Mouse (Mus musculus): ENCODE results near the gene Rbm14. TPM values are rescaled to one million over a fixed set of nuclear protein-coding genes. Genes with fewer than 3 reads are reported as not detected.
A peak's percentile ranks its signal among the peaks of the same experiment; 100 is the strongest.

Rbm14 gene
- polyA plus RNA-seq, 1 experiment from 2014 or later: 59.8 TPM

- ATAC-seq (ENCODE audit: insufficient number of reproducible peaks, low FRiP score): no peak
- Histone ChIP-seq H3K4me3 (no peak overlapping the region), H3K27ac (ENCODE audit: poor library complexity, severe bottlenecking) (no peak overlapping the region), H3K9ac (no peak overlapping the region), H3K4me1 (replicated peaks) (peaks cover 15% of the 10 kb centered on the region), H3K4me2 (no peak overlapping the region), H3K9me3 (replicated peaks) (no peaks in the 10 kb centered on the region), H3K36me3 (peaks cover 4% of the 10 kb centered on the region), H3K27me3 (replicated peaks) (peaks cover 36% of the 10 kb centered on the region)
- 76% methylated on average over 9 of the region's 9 CpGs for WGBS
Measured at GRCm38 (mm10) chr19:4840848-4841247, 29.4 kb upstream of the Rbm14 start.

- Histone ChIP-seq H3K9ac (peak within 1 kb of the TSS; percentile 81), H3K4me3 (peak within 1 kb of the TSS; percentile 54), H3K9me3 (replicated peaks) (no peaks in the 10 kb centered on the region), H3K4me2 (peak within 1 kb of the TSS; percentile 86), H3K27ac (ENCODE audit: poor library complexity, severe bottlenecking) (no peak within 1 kb of the TSS), H3K36me3 (peaks cover 4% of the 10 kb centered on the region), H3K4me1 (replicated peaks) (peaks cover 15% of the 10 kb centered on the region), H3K27me3 (replicated peaks) (peaks cover 36% of the 10 kb centered on the region)
- peak; percentile 98 for ATAC-seq (ENCODE audit: insufficient number of reproducible peaks, low FRiP score)
- under 1% methylated on average over 25 of the region's 25 CpGs for WGBS
Measured at GRCm38 (mm10) chr19:4839149-4839548, 27.7 kb upstream of the Rbm14 start, which contains the start of the genes Ccs and Ccdc87. Gene Ccs (minus strand): TSS chr19:4839332. Gene Ccdc87 (plus strand): TSS chr19:4839366.

GRCm38 (mm10) chr19:4838526-4839140 lies 27.2 kb upstream of the Rbm14 start:
- Histone ChIP-seq H3K9me3 (replicated peaks) (no peaks in the 10 kb centered on the region), H3K4me2 (peak overlapping the region; percentile 86), H3K4me3 (peak overlapping the region; percentile 54), H3K4me1 (replicated peaks) (peaks cover 15% of the 10 kb centered on the region), H3K27me3 (replicated peaks) (peaks cover 36% of the 10 kb centered on the region), H3K9ac (peak overlapping the region; percentile 81), H3K27ac (ENCODE audit: poor library complexity, severe bottlenecking) (no peak overlapping the region), H3K36me3 (peaks cover 4% of the 10 kb centered on the region)
- peak; percentile 47 for ATAC-seq (ENCODE audit: insufficient number of reproducible peaks, low FRiP score)
- WGBS: 31% methylated on average over 10 of the region's 10 CpGs

GRCm38 (mm10) chr19:4837049-4837448 lies 25.6 kb upstream of the Rbm14 start:
- Histone ChIP-seq H3K36me3 (peaks cover 17% of the 10 kb centered on the region), H3K4me2 (no peak overlapping the region), H3K4me1 (replicated peaks) (peaks cover 15% of the 10 kb centered on the region), H3K27me3 (replicated peaks) (peaks cover 25% of the 10 kb centered on the region), H3K9me3 (replicated peaks) (no peaks in the 10 kb centered on the region), H3K4me3 (no peak overlapping the region), H3K9ac (no peak overlapping the region), H3K27ac (ENCODE audit: poor library complexity, severe bottlenecking) (no peak overlapping the region)
- 89% methylated on average over 6 of the region's 6 CpGs for WGBS
- no peak for ATAC-seq (ENCODE audit: insufficient number of reproducible peaks, low FRiP score)

- Histone ChIP-seq H3K9me3 (replicated peaks) (no peaks in the 10 kb centered on the region), H3K4me3 (no peak overlapping the region), H3K27ac (ENCODE audit: poor library complexity, severe bottlenecking) (no peak overlapping the region), H3K27me3 (replicated peaks) (peaks cover 16% of the 10 kb centered on the region), H3K4me2 (no peak overlapping the region), H3K4me1 (replicated peaks) (peaks cover 15% of the 10 kb centered on the region), H3K9ac (no peak overlapping the region), H3K36me3 (peaks cover 17% of the 10 kb centered on the region)
- WGBS: 84% methylated on average over 2 of the region's 2 CpGs
- ATAC-seq (ENCODE audit: insufficient number of reproducible peaks, low FRiP score): no peak
Measured at GRCm38 (mm10) chr19:4836096-4836495, 24.7 kb upstream of the Rbm14 start.

- no peak overlapping the region for H3K27ac ChIP-seq (ENCODE audit: poor library complexity, severe bottlenecking)
- H3K4me3 ChIP-seq: no peak overlapping the region
- no peak for ATAC-seq (ENCODE audit: insufficient number of reproducible peaks, low FRiP score)
- 83% methylated on average over 8 of the region's 8 CpGs for WGBS
- no peaks in the 10 kb centered on the region for H3K9me3 ChIP-seq (replicated peaks)
- H3K4me2 ChIP-seq: no peak overlapping the region
- peaks cover 22% of the 10 kb centered on the region for H3K36me3 ChIP-seq
- peaks cover 10% of the 10 kb centered on the region; the same call in 1 of the 2 replicates for H3K4me1 ChIP-seq (replicated peaks)
- no peaks in the 10 kb centered on the region for H3K27me3 ChIP-seq (replicated peaks)
- H3K9ac ChIP-seq: no peak overlapping the region
Measured at GRCm38 (mm10) chr19:4833977-4834376, 22.5 kb upstream of the Rbm14 start.

- Histone ChIP-seq H3K9ac (no peak overlapping the region), H3K4me3 (no peak overlapping the region), H3K27me3 (replicated peaks) (no peaks in the 10 kb centered on the region), H3K4me1 (replicated peaks) (no peaks in the 10 kb centered on the region), H3K9me3 (replicated peaks) (no peaks in the 10 kb centered on the region), H3K4me2 (no peak overlapping the region), H3K36me3 (peaks cover 40% of the 10 kb centered on the region), H3K27ac (ENCODE audit: poor library complexity, severe bottlenecking) (no peak overlapping the region)
- no peak for ATAC-seq (ENCODE audit: insufficient number of reproducible peaks, low FRiP score)
- 70% methylated on average over 7 of the region's 7 CpGs for WGBS
Measured at GRCm38 (mm10) chr19:4829156-4829555, 17.7 kb upstream of the Rbm14 start.

- Histone ChIP-seq H3K9ac (no peak overlapping the region), H3K4me2 (no peak overlapping the region), H3K27me3 (replicated peaks) (no peaks in the 10 kb centered on the region), H3K9me3 (replicated peaks) (no peaks in the 10 kb centered on the region), H3K36me3 (peaks cover 43% of the 10 kb centered on the region), H3K4me1 (replicated peaks) (no peaks in the 10 kb centered on the region), H3K4me3 (no peak overlapping the region), H3K27ac (ENCODE audit: poor library complexity, severe bottlenecking) (no peak overlapping the region)
- WGBS: 58% methylated on average over 16 of the region's 16 CpGs
- no peak for ATAC-seq (ENCODE audit: insufficient number of reproducible peaks, low FRiP score)
Measured at GRCm38 (mm10) chr19:4828444-4829114, 17.1 kb upstream of the Rbm14 start.

- H3K9ac ChIP-seq: no peak overlapping the region
- ATAC-seq (ENCODE audit: insufficient number of reproducible peaks, low FRiP score): no peak
- H3K4me1 ChIP-seq (replicated peaks): no peaks in the 10 kb centered on the region
- 0 out of 2 replicates have a peak, but pooled peaks cover 2% of the 10 kb centered on the region for H3K27me3 ChIP-seq (replicated peaks)
- no peaks in the 10 kb centered on the region for H3K9me3 ChIP-seq (replicated peaks)
- 62% methylated on average over 5 of the region's 5 CpGs for WGBS
- H3K27ac ChIP-seq (ENCODE audit: poor library complexity, severe bottlenecking): no peak overlapping the region
- H3K36me3 ChIP-seq: peaks cover 19% of the 10 kb centered on the region
- no peak overlapping the region for H3K4me3 ChIP-seq
- no peak overlapping the region for H3K4me2 ChIP-seq
Measured at GRCm38 (mm10) chr19:4820678-4821303, 9.4 kb upstream of the Rbm14 start.

GRCm38 (mm10) chr19:4817182-4817835 lies 5.9 kb upstream of the Rbm14 start:
- Histone ChIP-seq H3K27me3 (replicated peaks) (0 out of 2 replicates have a peak, but pooled peaks cover 2% of the 10 kb centered on the region), H3K9ac (no peak overlapping the region), H3K4me2 (no peak overlapping the region), H3K36me3 (no peaks in the 10 kb centered on the region), H3K9me3 (replicated peaks) (no peaks in the 10 kb centered on the region), H3K4me3 (no peak overlapping the region), H3K4me1 (replicated peaks) (no peaks in the 10 kb centered on the region), H3K27ac (ENCODE audit: poor library complexity, severe bottlenecking) (no peak overlapping the region)
- ATAC-seq (ENCODE audit: insufficient number of reproducible peaks, low FRiP score): no peak
- WGBS: 72% methylated on average over 1 of the region's 1 CpGs

- Histone ChIP-seq H3K9ac (no peak overlapping the region), H3K4me3 (no peak overlapping the region), H3K9me3 (replicated peaks) (no peaks in the 10 kb centered on the region), H3K36me3 (no peaks in the 10 kb centered on the region), H3K27me3 (replicated peaks) (no peaks in the 10 kb centered on the region), H3K4me1 (replicated peaks) (peaks cover 16% of the 10 kb centered on the region), H3K4me2 (no peak overlapping the region), H3K27ac (ENCODE audit: poor library complexity, severe bottlenecking) (no peak overlapping the region)
- ATAC-seq (ENCODE audit: insufficient number of reproducible peaks, low FRiP score): no peak
- WGBS: 83% methylated on average over 6 of the region's 6 CpGs
Measured at GRCm38 (mm10) chr19:4813015-4813414, 1.6 kb upstream of the Rbm14 start.
